Mouse (Mus musculus): Measurements from ENCODE around the gene Cox8b. TPM values are rescaled to one million over a fixed set of nuclear protein-coding genes. Genes with fewer than 3 reads are reported as not detected.

Gene Cox8b
- polyA plus RNA-seq, 1 experiment from 2014 or later: not detected

DNA sequence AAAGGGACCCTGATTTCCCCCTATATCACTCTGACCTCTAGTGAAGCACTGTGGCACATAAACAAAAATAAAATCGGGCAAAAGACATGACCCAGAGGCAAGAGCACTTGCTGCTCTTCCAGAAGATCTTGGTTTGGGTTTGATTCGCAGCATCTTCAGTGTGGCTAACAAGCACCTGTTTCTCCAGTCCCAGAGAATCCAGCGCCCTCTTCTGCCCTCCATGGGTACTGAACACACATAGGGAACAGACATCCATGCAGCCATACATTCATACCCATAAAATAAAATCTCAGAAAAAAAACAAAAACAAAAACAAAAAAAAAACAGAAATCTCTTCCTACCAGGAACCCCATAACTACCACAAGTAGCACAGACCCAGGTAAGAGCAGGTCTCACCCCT, 38.2 kb upstream of the Cox8b start:
- Histone ChIP-seq H3K27ac (replicated peaks) (no peak overlapping the region), H3K4me1 (peaks cover 42% of the 10 kb centered on the region), H3K9me3 (no peaks in the 10 kb centered on the region), H3K4me3 (no peak overlapping the region), H3K36me3 (replicated peaks) (no peaks in the 10 kb centered on the region), H3K27me3 (replicated peaks; ENCODE audit: low read depth, poor library complexity, severe bottlenecking) (peaks cover 9% of the 10 kb centered on the region)
- DNase-seq (ENCODE audit: low spot score): no peak
- 45% methylated on average over 3 of the region's 3 CpGs for WGBS

DNA sequence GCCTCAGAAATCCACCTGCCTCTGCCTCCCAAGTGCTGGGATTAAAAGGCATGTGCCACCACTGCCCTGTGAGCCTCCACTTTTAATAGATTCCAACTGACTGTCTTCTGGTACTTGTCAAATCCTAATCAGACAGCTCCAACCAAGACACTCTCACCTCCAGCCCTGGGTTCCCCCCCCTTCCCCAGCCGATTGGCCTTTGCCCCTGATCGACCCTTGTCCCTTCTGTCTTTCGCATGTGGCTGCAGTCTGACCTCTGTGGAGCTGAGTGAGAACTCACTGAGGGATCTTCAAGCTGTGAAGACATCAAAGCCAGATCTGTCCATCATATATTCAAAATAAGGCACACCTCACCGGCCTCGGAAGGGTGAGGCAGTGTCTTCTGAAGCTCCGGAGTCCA, 26.9 kb upstream of the Cox8b start:
- Histone ChIP-seq H3K27ac (replicated peaks) (no peak overlapping the region), H3K4me3 (no peak overlapping the region), H3K36me3 (replicated peaks) (no peaks in the 10 kb centered on the region), H3K4me1 (peaks cover 13% of the 10 kb centered on the region), H3K27me3 (replicated peaks; ENCODE audit: low read depth, poor library complexity, severe bottlenecking) (peaks cover 45% of the 10 kb centered on the region), H3K9me3 (no peaks in the 10 kb centered on the region)
- WGBS: 84% methylated on average over 6 of the region's 6 CpGs
- DNase-seq (ENCODE audit: low spot score): no peak

DNA sequence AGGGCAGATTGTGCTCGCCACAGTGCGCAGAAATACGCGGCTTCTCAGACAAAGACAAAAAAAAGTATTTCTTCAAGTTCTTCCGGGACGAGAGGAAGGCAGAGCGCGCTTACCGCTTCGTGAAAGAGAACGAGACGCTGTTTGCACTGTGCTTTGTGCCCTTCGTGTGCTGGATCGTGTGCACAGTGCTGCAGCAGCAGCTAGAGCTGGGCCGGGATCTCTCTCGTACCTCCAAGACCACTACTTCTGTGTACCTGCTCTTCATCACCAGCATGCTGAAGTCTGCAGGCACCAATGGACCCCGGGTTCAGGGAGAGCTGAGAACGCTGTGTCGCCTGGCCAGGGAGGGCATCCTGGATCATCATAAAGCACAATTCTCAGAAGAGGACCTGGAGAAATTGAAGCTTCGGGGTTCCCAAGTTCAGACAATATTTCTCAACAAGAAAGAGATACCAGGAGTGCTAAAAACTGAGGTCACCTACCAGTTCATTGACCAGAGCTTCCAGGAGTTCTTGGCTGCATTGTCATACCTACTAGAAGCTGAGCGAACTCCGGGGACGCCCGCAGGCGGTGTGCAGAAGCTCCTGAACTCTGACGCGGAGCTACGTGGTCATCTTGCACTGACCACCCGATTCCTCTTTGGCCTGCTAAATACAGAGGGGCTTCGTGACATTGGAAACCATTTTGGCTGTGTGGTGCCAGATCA, 23.0 kb upstream of the Cox8b start:
- no peaks in the 10 kb centered on the region for H3K9me3 ChIP-seq
- H3K27ac ChIP-seq (replicated peaks): no peak overlapping the region
- WGBS: 23% methylated on average over 30 of the region's 30 CpGs
- H3K36me3 ChIP-seq (replicated peaks): no peaks in the 10 kb centered on the region
- H3K27me3 ChIP-seq (replicated peaks; ENCODE audit: low read depth, poor library complexity, severe bottlenecking): peaks cover 84% of the 10 kb centered on the region
- no peak for DNase-seq (ENCODE audit: low spot score)
- peak overlapping the region; percentile 55 for H3K4me3 ChIP-seq
- H3K4me1 ChIP-seq: peaks cover 22% of the 10 kb centered on the region

DNA sequence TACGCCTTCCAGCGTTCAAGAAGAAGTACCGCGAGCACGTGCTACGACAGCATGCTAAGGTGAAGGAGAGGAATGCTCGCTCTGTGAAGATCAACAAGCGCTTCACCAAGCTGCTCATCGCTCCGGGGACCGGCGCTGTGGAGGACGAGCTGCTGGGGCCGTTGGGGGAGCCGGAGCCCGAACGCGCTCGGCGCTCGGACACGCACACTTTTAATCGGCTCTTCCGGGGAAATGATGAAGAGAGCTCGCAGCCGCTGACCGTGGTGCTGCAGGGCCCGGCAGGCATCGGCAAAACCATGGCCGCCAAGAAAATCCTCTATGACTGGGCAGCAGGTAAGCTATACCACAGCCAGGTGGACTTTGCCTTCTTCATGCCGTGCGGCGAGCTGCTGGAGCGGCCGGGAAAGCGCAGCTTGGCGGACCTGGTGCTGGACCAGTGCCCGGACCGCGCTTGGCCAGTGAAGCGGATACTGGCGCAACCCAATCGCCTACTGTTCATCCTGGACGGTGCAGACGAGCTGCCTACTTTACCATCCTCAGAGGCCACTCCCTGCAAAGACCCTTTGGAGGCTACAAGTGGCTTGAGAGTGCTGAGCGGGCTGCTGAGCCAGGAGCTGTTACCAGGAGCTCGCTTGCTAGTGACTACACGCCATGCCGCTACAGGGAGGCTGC, 22.3 kb upstream of the Cox8b start:
- peaks cover 90% of the 10 kb centered on the region for H3K27me3 ChIP-seq (replicated peaks; ENCODE audit: low read depth, poor library complexity, severe bottlenecking)
- under 1% methylated on average over 49 of the region's 49 CpGs for whole genome bisulfite sequencing

DNA sequence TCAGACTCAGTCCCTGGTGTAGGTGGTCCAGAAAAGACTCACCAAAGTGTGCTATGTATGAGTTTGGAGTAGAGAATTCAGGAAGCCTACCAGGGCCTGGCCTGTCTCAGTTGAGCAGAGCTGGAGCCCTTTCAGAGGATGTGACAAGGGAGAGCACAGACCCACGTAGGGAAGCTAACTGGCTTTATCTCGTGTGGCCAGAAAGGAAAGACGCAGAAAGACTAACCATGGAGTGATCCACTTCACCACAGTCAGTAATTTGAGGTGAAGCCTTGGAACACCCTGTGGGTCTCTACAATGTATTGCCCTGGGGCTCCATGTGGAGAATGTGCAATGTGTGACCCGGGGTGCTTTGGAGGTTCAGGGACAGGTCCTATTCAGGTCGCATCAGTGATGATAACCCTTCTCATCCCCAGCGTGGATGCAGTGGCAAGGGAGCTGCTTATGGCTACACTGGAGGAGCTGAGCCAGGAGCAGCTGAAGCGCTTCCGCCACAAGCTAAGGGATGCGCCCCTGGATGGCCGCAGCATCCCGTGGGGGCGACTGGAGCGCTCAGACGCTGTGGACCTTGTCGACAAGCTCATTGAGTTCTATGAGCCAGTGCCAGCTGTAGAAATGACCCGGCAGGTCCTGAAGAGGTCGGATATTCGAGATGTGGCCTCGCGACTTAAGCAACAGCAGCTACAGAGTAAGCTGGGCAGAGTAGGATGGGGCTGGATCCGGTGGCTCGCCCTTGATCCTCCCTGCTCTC, 21.2 kb upstream of the Cox8b start:
- WGBS: 29% methylated on average over 22 of the region's 22 CpGs
- Histone ChIP-seq H3K4me1 (peaks cover 22% of the 10 kb centered on the region), H3K27ac (replicated peaks) (no peak overlapping the region), H3K27me3 (replicated peaks; ENCODE audit: low read depth, poor library complexity, severe bottlenecking) (peaks cover 88% of the 10 kb centered on the region), H3K4me3 (peak overlapping the region; percentile 55), H3K36me3 (replicated peaks) (no peaks in the 10 kb centered on the region), H3K9me3 (no peaks in the 10 kb centered on the region)
- DNase-seq (ENCODE audit: low spot score): no peak

More for the DNA sequence above, 22.3 kb upstream of the Cox8b start:
- H3K27ac ChIP-seq (replicated peaks): no peak overlapping the region
- H3K36me3 ChIP-seq (replicated peaks): no peaks in the 10 kb centered on the region
- H3K9me3 ChIP-seq: no peaks in the 10 kb centered on the region
- DNase-seq (ENCODE audit: low spot score): peak; percentile 65
- H3K4me3 ChIP-seq: peak overlapping the region; percentile 55
- peaks cover 22% of the 10 kb centered on the region for H3K4me1 ChIP-seq

DNA sequence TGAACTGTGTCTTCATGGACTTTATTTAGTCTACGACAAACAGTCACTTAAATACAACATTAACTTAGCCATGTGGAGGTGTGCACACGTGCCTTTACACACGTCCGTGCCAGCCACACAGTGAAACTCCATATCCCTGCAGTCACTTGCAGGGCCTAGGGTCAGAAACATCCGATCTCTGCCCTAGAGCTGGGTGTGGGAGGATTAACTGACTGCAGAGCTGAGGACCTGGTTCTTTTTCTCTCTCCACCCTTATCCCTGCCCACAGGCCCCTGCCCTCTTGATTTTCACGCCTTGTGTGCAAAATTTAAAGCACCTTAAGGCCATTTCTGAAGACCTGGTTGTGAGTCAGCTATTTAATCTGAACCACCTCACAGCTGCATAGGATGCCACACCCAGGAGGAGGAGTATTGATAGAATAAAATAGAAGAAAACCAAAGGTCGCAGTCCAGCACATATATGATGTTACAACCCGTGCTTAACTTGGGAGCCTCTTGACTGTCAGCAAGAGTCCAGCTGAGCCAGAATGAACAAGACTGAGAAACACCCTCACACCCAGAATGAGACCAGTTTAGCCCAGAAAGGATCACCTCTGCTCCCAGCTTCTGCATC, 20.3 kb upstream of the Cox8b start, which contains the start of gene Nlrp6:
TSS of gene Nlrp6 (plus strand) at position 485 of the 612 bp plus-strand sequence.
- Histone ChIP-seq H3K27me3 (replicated peaks; ENCODE audit: low read depth, poor library complexity, severe bottlenecking) (peaks cover 83% of the 10 kb centered on the region), H3K9me3 (no peaks in the 10 kb centered on the region), H3K36me3 (replicated peaks) (no peaks in the 10 kb centered on the region), H3K4me3 (peak within 1 kb of the TSS; percentile 55), H3K4me1 (peaks cover 22% of the 10 kb centered on the region), H3K27ac (replicated peaks) (no peak within 1 kb of the TSS)
- WGBS: 76% methylated on average over 8 of the region's 8 CpGs
- DNase-seq (ENCODE audit: low spot score): no peak

DNA sequence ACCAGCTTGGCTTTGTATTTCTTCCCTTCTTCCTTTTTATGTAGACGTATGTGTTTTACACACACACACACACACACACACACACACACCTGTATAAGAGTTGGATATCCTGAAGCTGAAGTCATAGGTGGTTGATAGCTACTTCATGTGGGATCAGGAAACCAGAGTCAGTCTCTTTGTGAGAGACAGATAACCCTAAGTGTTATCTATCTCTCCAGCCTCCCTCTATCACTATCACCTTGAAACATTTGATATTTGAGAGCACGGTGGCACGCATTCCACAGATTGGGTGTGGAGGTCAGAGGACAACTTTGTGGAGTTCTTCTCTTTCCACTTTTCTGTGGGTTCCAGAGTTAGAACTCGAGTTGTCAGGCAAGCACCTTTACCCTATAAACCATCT, 19.7 kb upstream of the Cox8b start:
- Histone ChIP-seq H3K27me3 (replicated peaks; ENCODE audit: low read depth, poor library complexity, severe bottlenecking) (peaks cover 77% of the 10 kb centered on the region), H3K4me1 (peaks cover 22% of the 10 kb centered on the region), H3K27ac (replicated peaks) (no peak overlapping the region), H3K9me3 (no peaks in the 10 kb centered on the region), H3K4me3 (no peak overlapping the region), H3K36me3 (replicated peaks) (no peaks in the 10 kb centered on the region)
- WGBS: 71% methylated on average over 4 of the region's 4 CpGs
- DNase-seq (ENCODE audit: low spot score): no peak

DNA sequence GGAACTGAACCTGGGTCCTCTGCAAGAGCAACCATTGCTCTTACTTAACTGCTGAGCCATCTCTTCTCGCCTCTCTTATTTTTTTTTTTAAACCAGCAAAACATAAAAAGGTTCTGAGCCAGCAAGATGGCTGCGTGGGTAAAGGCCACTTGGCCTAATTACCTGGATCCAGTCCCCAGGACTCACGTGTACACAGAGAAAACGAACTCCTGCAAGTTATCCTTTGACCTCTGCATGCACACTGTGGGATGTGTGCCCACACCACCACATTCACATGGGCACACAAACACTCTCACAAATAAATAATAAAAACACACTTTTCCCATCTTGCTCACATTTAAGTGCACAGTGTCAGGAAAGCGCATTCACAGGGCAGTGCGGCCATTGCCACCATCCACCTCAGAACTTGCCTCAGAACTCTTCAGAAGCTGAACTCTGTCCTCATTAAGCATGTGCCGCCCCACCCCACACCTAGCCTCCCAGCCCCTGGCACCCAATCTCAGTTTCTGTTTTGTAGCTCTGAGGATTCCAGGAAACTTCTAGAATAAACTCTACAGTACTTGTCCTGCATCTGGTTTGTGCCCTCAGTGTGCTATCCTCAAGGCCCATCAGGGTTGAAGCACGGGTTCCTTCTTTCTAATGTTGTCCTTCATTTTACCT, 13.9 kb upstream of the Cox8b start:
- Histone ChIP-seq H3K27me3 (replicated peaks; ENCODE audit: low read depth, poor library complexity, severe bottlenecking) (peaks cover 19% of the 10 kb centered on the region), H3K36me3 (replicated peaks) (no peaks in the 10 kb centered on the region), H3K27ac (replicated peaks) (no peak overlapping the region), H3K4me1 (peaks cover 6% of the 10 kb centered on the region; the same call in 1 of the 2 replicates), H3K4me3 (no peak overlapping the region), H3K9me3 (no peaks in the 10 kb centered on the region)
- no peak for DNase-seq (ENCODE audit: low spot score)
- WGBS: 82% methylated on average over 8 of the region's 8 CpGs

DNA sequence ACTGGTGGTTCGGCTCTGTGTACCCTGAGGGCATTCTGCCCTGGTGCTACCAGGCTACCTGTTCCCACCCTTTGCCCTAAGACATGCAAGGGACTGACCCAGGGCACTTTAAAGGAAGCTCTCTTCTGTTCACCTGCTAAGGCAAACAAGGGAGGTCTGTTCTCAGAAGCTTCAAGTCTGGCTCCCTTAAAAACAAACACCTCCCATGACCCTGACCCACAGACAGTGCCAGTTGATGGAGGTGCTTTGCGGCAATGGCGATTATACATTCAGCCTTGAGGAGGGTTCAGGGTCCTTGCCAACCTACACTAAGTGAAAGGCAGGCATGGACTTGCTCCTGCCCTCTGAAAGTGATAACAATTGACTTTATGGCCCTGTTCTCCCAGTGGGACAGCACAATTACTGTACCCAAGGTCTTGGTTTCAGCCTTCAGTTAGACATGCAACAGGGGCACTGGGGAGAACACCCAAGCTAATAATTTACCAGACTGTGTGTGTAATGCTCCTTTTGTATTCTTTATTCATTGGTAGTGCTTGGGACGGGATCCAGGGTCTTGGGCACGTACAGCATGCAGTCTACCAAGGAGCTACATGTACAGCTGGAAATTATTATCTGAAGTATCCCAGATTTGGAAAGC, 12.7 kb upstream of the Cox8b start:
- Histone ChIP-seq H3K27ac (replicated peaks) (no peak overlapping the region), H3K4me3 (no peak overlapping the region), H3K4me1 (peaks cover 17% of the 10 kb centered on the region), H3K27me3 (replicated peaks; ENCODE audit: low read depth, poor library complexity, severe bottlenecking) (peaks cover 7% of the 10 kb centered on the region; the same call in 1 of the 2 replicates), H3K9me3 (no peaks in the 10 kb centered on the region), H3K36me3 (replicated peaks) (no peaks in the 10 kb centered on the region)
- WGBS: 66% methylated on average over 5 of the region's 5 CpGs
- no peak for DNase-seq (ENCODE audit: low spot score)

DNA sequence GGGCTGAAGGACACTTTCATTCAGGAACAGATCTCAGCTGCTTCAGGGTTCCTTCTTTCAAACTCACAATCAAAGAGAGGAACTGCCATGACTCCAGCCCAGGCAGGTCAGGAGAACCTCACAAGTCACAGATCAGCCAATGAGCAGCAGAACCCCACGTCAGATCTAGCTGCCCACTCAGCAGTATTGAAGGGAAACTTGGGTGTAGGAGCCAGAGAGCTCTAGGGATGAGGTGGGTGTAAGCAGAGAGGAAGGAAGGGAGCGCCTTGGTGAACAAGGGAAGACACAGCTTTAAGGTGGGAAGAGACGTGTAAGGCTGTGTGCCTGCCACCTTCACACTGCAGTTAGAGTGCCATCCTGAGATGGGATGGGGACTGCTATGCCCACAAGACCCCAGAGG, 12.0 kb upstream of the Cox8b start:
- Histone ChIP-seq H3K4me3 (no peak overlapping the region), H3K36me3 (replicated peaks) (no peaks in the 10 kb centered on the region), H3K9me3 (no peaks in the 10 kb centered on the region), H3K4me1 (peaks cover 17% of the 10 kb centered on the region), H3K27me3 (replicated peaks; ENCODE audit: low read depth, poor library complexity, severe bottlenecking) (peaks cover 3% of the 10 kb centered on the region; the same call in 1 of the 2 replicates), H3K27ac (replicated peaks) (no peak overlapping the region)
- WGBS: 64% methylated on average over 3 of the region's 3 CpGs
- DNase-seq (ENCODE audit: low spot score): no peak

DNA sequence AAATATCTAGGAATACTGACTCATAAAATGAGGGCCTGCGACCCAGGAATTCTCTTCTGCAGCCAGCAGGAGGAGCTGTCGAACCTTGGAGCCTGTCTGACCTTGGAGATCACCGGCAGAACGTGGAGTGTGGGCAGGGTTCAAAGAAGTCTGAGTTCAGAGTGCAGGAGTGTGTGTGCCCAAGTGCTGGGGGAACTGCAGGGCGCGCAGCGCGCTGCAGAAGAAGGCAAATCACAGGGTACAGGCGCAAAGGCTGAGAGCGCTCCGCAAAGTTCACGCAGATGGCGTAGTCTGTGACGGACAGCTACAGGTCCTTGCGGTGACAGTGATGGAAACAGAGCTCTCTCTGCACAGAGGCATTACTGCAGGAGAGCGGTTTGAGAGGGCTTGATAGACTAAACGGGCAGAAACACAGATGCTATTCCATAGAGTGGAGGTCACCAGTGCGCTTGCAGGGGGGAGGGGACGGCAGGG, 8.4 kb upstream of the Cox8b start:
- WGBS: 2% methylated on average over 19 of the region's 19 CpGs
- Histone ChIP-seq H3K36me3 (replicated peaks) (no peaks in the 10 kb centered on the region), H3K9me3 (no peaks in the 10 kb centered on the region), H3K4me1 (peaks cover 17% of the 10 kb centered on the region), H3K4me3 (peak overlapping the region; percentile 53), H3K27ac (replicated peaks) (0 out of 2 replicates have a peak overlapping the region, but pooled peaks have one; percentile 25), H3K27me3 (replicated peaks; ENCODE audit: low read depth, poor library complexity, severe bottlenecking) (no peaks in the 10 kb centered on the region; the same call in 1 of the 2 replicates)
- peak; percentile 85 for DNase-seq (ENCODE audit: low spot score)

Measured in embryonic facial prominence, embryonic 10.5 days (tissue).